ENCODE assay signal across 11 mouse cellular contexts in genomic region chr2:160413055-160413454, GRCm38 (mm10). TPM values are rescaled to one million over a fixed set of nuclear protein-coding genes. Genes with fewer than 3 reads are reported as not detected.
DNase-seq lines count a peak whose midpoint lies in the region; ATAC-seq and TF ChIP-seq lines count a peak whose summit lies in the region.
"Had no signal": no experiment of that assay in that cellular context is flagged by ENCODE, and none has a peak within 500 bp of the region (broad histone marks: within the 10 kb centered on the region; RNA-seq: fewer than 3 reads in every experiment).

No protein-coding gene starts in this region.

- H3K9me3 ChIP-seq in heart, embryonic 12.5 days (replicated peaks), result peaks cover 13% of the 10 kb centered on the region
- H3K9me3 ChIP-seq in midbrain, embryonic 10.5 days (replicated peaks), result 0 out of 2 replicates have a peak, but pooled peaks cover 4% of the 10 kb centered on the region
- no peaks in the 10 kb centered on the region for H3K9me3 ChIP-seq in midbrain, embryonic 15.5 days
- H3K9me3 ChIP-seq in embryonic facial prominence, embryonic 11.5 days (replicated peaks; ENCODE audit: control insufficient read depth, low read length), result no peaks in the 10 kb centered on the region

- no peaks in the 10 kb centered on the region for H3K27me3 ChIP-seq in heart, embryonic 12.5 days (replicated peaks)
- no peaks in the 10 kb centered on the region for H3K27me3 ChIP-seq in midbrain, embryonic 10.5 days (ENCODE audit: low read depth, poor library complexity, severe bottlenecking)
- 0 out of 2 replicates have a peak, but pooled peaks cover 2% of the 10 kb centered on the region for H3K27me3 ChIP-seq in midbrain, embryonic 15.5 days (replicated peaks)
- H3K27me3 ChIP-seq in embryonic facial prominence, embryonic 11.5 days (ENCODE audit: control insufficient read depth, insufficient read depth, low read length), result no peaks in the 10 kb centered on the region

- H3K27ac ChIP-seq in heart, embryonic 12.5 days (ENCODE audit: poor library complexity, severe bottlenecking), result no peak overlapping the region
- H3K27ac ChIP-seq in midbrain, embryonic 10.5 days (replicated peaks), result no peak overlapping the region
- H3K27ac ChIP-seq in midbrain, embryonic 15.5 days, result no peak overlapping the region
- no peak overlapping the region for H3K27ac ChIP-seq in embryonic facial prominence, embryonic 11.5 days (replicated peaks; ENCODE audit: low read depth, low read length)
- no peak overlapping the region for H3K27ac ChIP-seq in left cerebral cortex, adult 2 months
- H3K27ac ChIP-seq: gastrocnemius, adult 2 months had no signal

- H3K4me1 ChIP-seq in heart, embryonic 12.5 days (replicated peaks), result no peaks in the 10 kb centered on the region
- H3K4me1 ChIP-seq in midbrain, embryonic 10.5 days, result no peaks in the 10 kb centered on the region
- H3K4me1 ChIP-seq in midbrain, embryonic 15.5 days, result no peaks in the 10 kb centered on the region
- H3K4me1 ChIP-seq in embryonic facial prominence, embryonic 11.5 days (ENCODE audit: control insufficient read depth, insufficient read depth, low read length), result no peaks in the 10 kb centered on the region
- H3K4me1 ChIP-seq: megakaryocyte, embryonic 14.5 days had no signal

- intact Hi-C loops in heart, postnatal 25 days (cut with DNase I), result loop anchor here (2.0 kb wide), 1 partner anchor 166 kb away; no protein-coding TSS in a partner anchor
- intact Hi-C loops in left cerebral cortex, adult 2 months (cut with DNase I), result no loop called here

- 61% methylated on average over 12 of the region's 12 CpGs for WGBS in heart, embryonic 12.5 days
- 60% methylated on average over 12 of the region's 12 CpGs for WGBS in midbrain, embryonic 10.5 days
- 52% methylated on average over 12 of the region's 12 CpGs for WGBS in midbrain, embryonic 15.5 days
- WGBS in embryonic facial prominence, embryonic 11.5 days, result 64% methylated on average over 12 of the region's 12 CpGs

- TF ChIP-seq CTCF in left cerebral cortex, adult 2 months (IDR thresholded peaks at IDR 0.05), result no peak

- no peak overlapping the region for H3K4me2 ChIP-seq in heart, embryonic 12.5 days
- no peak overlapping the region for H3K4me2 ChIP-seq in midbrain, embryonic 15.5 days
- H3K4me2 ChIP-seq in embryonic facial prominence, embryonic 11.5 days (ENCODE audit: low read depth, low read length), result no peak overlapping the region

- no peaks in the 10 kb centered on the region for H3K36me3 ChIP-seq in heart, embryonic 12.5 days
- no peaks in the 10 kb centered on the region for H3K36me3 ChIP-seq in midbrain, embryonic 10.5 days
- no peaks in the 10 kb centered on the region for H3K36me3 ChIP-seq in midbrain, embryonic 15.5 days (replicated peaks)
- no peaks in the 10 kb centered on the region for H3K36me3 ChIP-seq in embryonic facial prominence, embryonic 11.5 days (replicated peaks; ENCODE audit: control insufficient read depth, insufficient read depth, low read depth, low read length)

- DNase-seq in heart, postnatal 25 days (ENCODE audit: low spot score), result no peak
- DNase-seq in midbrain, embryonic 10.5 days (ENCODE audit: low spot score), result peak; percentile 22
- DNase-seq in embryonic facial prominence, embryonic 11.5 days (ENCODE audit: low spot score), result peak; percentile 16
- DNase-seq in retina, postnatal 1 day, result peak; percentile 57
- DNase-seq in left cerebral cortex, adult 2 months (ENCODE audit: extremely low spot score in 1 of 2, low spot score in 2 of 2), result no peak
- DNase-seq: gastrocnemius, adult 2 months had no signal

- H3K4me3 ChIP-seq in heart, embryonic 12.5 days, result no peak overlapping the region
- H3K4me3 ChIP-seq in midbrain, embryonic 10.5 days, result no peak overlapping the region
- H3K4me3 ChIP-seq in midbrain, embryonic 15.5 days, result no peak overlapping the region
- H3K4me3 ChIP-seq in embryonic facial prominence, embryonic 11.5 days (ENCODE audit: low read depth, low read length), result no peak overlapping the region
- H3K4me3 ChIP-seq in left cerebral cortex, adult 2 months, result no peak overlapping the region
- H3K4me3 ChIP-seq: gastrocnemius, adult 2 months; megakaryocyte, embryonic 14.5 days had no signal

- peak; percentile 42; the same call in 1 of the 2 replicates for ATAC-seq in heart, embryonic 12.5 days (ENCODE audit: insufficient number of reproducible peaks, low FRiP score)
- no peak for ATAC-seq in midbrain, embryonic 15.5 days (replicated peaks)
- no peak for ATAC-seq in embryonic facial prominence, embryonic 11.5 days (replicated peaks; ENCODE audit: insufficient number of reproducible peaks, low FRiP score, low TSS enrichment, low read depth)
- ATAC-seq in megakaryocyte progenitor cell, adult 5-6 weeks (replicated peaks; ENCODE audit: poor library complexity), result no peak
- ATAC-seq: activated CD4-positive, CD25-positive, alpha-beta regulatory T cell, adult 4 months had no signal

- H3K9ac ChIP-seq in heart, embryonic 12.5 days, result no peak overlapping the region
- no peak overlapping the region for H3K9ac ChIP-seq in midbrain, embryonic 15.5 days
- no peak overlapping the region for H3K9ac ChIP-seq in embryonic facial prominence, embryonic 11.5 days (replicated peaks; ENCODE audit: low read length)

RNA-seq across cellular contexts. Expression of gene Mafb, which starts 46.2 kb away (rescaled TPM):
- 7.0 and 7.8 TPM in 2 replicates for polyA plus RNA-seq in heart, embryonic 12.5 days (2016; fragmentation: Nextera tagmentation; extraction: Ambion mirVana)
- 10 to 100 TPM; 11.2 to 13.1 TPM for total RNA-seq in heart, postnatal 25 days (2021)
- 3.3 and 4.1 TPM in 2 replicates for polyA plus RNA-seq in midbrain, embryonic 10.5 days (2016; fragmentation: Nextera tagmentation; extraction: Ambion mirVana)
- polyA plus RNA-seq in midbrain, embryonic 15.5 days (2015; fragmentation: Nextera tagmentation; extraction: Ambion mirVana), result 6.5 TPM in 2 replicates
- polyA plus RNA-seq in embryonic facial prominence, embryonic 11.5 days (2014; fragmentation: Nextera tagmentation; extraction: Ambion mirVana), result 4.9 and 5.1 TPM in 2 replicates
- 0.39 and 0.83 TPM in 2 replicates for total RNA-seq in megakaryocyte progenitor cell, adult 5-6 weeks (2015)
- 0.08 and 0.14 TPM in 2 replicates for total RNA-seq in megakaryocyte progenitor cell, adult 5-6 weeks (2017)
- 10 to 100 TPM; 20.3 to 20.6 TPM for total RNA-seq in left cerebral cortex, adult 2 months (2021)
- polyA plus RNA-seq: activated CD4-positive, CD25-positive, alpha-beta regulatory T cell, adult 4 months had no signal

Comparison
In these comparisons a context has a peak if more than half of its experiments do, and no peak if none do; other contexts are left out.
1. DNase-seq: peak in midbrain, embryonic 10.5 days (single experiment), embryonic facial prominence, embryonic 11.5 days (single experiment) and retina, postnatal 1 day (single experiment); none in heart, postnatal 25 days (single experiment) and left cerebral cortex, adult 2 months (0 of 2).